Mouse (Mus musculus): Measurements from ENCODE around the gene Ccdc80. TPM values are rescaled to one million over a fixed set of nuclear protein-coding genes. Genes with fewer than 3 reads are reported as not detected.

Ccdc80 gene
- polyA plus RNA-seq, 1 experiment: 15.6 TPM

DNA sequence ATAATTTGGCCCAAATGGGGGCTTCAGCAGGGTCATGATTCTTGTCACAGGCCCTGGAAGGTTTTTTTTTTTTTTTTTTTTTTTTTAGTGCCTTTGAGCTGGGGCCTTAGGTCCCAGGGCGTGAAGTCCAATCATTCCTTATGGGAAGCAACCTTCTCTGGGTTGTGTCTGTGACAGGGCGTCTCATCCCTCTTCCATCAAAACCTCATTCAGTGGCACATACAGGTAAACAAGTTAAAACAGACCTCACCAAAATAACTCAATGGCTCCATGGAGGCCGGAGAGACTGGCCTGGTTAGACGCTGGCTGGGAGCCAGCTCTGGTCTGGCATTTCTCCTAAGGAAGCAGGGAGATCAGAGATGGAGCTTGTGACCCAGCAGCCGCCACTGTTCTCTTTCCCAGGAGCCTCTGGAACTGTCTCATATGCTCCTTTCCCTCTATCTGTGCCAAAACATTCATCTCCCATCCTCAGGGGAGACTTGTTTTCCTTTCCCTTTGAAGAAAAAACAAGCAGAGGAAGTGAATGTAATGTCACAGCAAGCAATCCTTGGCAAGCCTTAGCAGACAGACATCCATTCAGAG is 27.7 kb downstream of the Ccdc80 start:
- Histone ChIP-seq H3K4me1 (ENCODE audit: control insufficient read depth, insufficient read depth, low read length) (no peaks in the 10 kb centered on the region), H3K27ac (ENCODE audit: control insufficient read depth, insufficient read depth, low read depth, low read length, poor library complexity) (no peak overlapping the region), H3K4me3 (replicated peaks; ENCODE audit: control insufficient read depth, low read depth, low read length) (no peak overlapping the region)
- 74% methylated on average over 5 of the region's 5 CpGs for whole genome bisulfite sequencing
- TF ChIP-seq POLR2A (IDR thresholded peaks at IDR 0.05; ENCODE audit: borderline replicate concordance, control insufficient read depth, low read depth, low read length) (no peak), CTCF (IDR thresholded peaks at IDR 0.05; ENCODE audit: control insufficient read depth, insufficient read depth, low read length) (no peak)

DNA sequence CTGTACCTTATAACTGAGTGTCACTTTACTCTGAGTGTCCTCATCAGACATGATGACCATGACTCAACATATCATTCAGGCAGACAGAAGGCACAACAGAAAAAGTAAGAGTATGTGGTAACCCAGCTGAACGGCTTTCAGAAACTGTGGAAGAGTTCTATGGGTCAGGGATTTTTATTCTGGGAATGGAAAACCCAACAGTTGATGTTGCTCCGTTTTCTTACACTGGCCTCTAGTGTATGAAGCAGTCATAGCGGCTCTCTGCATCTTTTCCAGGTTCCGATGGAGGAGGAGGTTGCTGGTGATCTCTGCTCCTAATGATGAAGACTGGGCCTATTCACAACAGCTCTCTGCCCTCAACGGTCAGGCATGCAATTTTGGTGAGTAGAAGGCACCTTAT is 29.4 kb downstream of the Ccdc80 start:
- H3K4me1 ChIP-seq (ENCODE audit: control insufficient read depth, insufficient read depth, low read length): no peaks in the 10 kb centered on the region
- WGBS: 66% methylated on average over 5 of the region's 5 CpGs
- TF ChIP-seq CTCF (IDR thresholded peaks at IDR 0.05; ENCODE audit: control insufficient read depth, insufficient read depth, low read length) (no peak), POLR2A (IDR thresholded peaks at IDR 0.05; ENCODE audit: borderline replicate concordance, control insufficient read depth, low read depth, low read length) (no peak)
- H3K4me3 ChIP-seq (replicated peaks; ENCODE audit: control insufficient read depth, low read depth, low read length): no peak overlapping the region
- no peak overlapping the region for H3K27ac ChIP-seq (ENCODE audit: control insufficient read depth, insufficient read depth, low read depth, low read length, poor library complexity)

DNA sequence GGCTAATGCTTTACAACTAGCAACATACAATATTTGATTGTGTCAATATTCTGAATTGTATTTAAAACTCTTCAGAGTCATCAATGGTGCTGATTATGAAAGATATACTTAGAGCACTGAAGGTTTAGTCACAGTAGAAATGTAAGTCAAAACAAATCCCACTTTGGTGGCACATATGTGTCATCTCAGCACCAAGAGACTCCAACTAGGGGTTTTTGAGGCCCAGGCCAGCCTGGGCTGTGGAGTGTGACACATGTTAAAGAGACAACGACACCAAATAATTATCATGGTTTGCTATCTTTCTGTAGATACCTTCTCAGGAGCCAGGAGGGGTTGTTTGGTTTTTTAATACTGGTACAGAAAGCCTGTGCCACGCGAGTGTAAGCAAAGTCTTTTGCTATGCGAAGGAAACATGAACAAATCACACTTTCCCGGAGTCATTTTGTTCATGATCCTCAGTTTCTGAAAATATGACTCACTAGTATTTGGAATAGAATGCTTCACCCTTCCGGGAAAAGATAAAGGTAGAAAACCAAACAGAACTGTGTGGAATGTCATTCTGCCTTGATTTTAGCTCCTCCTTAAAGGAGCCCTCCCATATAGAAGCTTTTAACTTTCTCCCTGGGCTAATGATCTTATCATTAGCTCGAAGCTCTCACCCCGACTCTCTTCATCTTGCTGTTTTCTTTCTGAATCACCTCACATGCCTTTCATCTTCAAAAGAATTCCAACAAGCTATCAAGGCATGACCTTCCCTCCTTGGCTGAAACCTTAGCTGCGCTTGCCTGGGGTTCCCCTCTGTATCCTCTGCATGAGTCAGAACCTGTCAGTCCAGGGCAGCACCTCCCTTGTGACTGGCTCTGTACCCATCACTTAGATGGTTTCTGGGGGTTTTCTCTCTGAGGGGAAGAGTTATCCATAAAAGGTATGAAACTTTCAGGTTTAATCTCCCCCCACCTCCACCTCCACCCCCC is 31.3 kb downstream of the Ccdc80 start:
- WGBS: 83% methylated on average over 9 of the region's 9 CpGs
- Histone ChIP-seq H3K27ac (ENCODE audit: control insufficient read depth, insufficient read depth, low read depth, low read length, poor library complexity) (no peak overlapping the region), H3K4me3 (replicated peaks; ENCODE audit: control insufficient read depth, low read depth, low read length) (no peak overlapping the region), H3K4me1 (ENCODE audit: control insufficient read depth, insufficient read depth, low read length) (no peaks in the 10 kb centered on the region)
- no peak for TF ChIP-seq CTCF (IDR thresholded peaks at IDR 0.05; ENCODE audit: control insufficient read depth, insufficient read depth, low read length)
- TF ChIP-seq POLR2A (IDR thresholded peaks at IDR 0.05; ENCODE audit: borderline replicate concordance, control insufficient read depth, low read depth, low read length): no peak

DNA sequence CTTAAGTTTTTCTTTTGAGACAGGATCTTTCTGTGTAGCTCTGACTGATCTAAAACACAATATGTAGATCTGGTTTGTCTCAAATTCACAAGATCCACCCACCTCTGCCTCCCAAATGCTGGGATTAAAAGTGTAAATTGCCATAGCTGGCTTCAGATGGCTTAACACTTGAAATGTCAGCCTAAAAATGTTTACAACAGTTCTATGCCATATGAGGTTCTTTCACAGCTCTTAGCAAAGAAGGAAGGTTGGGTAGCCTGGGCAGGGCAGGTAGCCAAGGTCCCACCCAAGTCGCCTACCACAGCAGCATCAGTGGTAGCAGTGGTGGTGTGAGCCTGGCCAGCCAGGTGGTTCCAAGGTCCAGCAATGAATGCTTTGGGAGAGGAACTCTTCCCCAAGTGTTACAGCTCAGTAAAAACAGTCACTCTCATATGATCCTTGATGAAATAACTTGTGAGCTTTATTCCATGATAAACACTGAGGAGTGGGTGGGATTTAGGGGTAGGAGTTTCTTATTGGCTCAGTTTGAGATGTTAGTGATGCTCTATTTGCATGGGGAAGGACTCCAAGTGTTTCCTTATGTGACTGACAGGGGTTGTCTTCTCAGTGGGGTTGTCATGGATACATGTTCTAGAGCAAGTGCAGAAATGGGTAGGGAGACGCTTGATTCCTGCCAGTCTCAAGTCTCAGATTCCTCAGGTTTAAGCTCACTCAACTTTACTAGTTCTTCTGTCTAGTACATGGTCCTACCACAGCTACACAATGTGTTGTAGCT is 34.9 kb downstream of the Ccdc80 start:
- no peak overlapping the region for H3K4me3 ChIP-seq (replicated peaks; ENCODE audit: control insufficient read depth, low read depth, low read length)

DNA sequence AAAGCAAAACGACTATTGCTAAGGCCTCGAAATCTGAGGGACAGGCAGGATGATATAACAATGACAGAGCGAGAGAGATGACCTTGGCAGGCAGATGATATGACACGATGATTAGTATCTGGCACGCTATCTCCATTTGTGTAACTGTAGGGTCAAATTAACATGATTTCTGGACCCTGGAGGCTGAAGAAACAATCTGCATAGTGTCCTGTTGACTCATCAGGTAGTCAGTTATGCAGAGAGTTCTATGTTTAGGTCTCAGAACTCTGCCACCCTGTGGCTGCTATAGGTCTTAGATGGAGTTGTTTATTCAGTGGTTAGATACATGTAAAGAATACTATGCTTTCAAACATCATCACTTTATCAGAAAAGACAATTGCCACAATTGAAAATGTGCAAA is 48.5 kb downstream of the Ccdc80 start:
- WGBS: 89% methylated on average over 5 of the region's 5 CpGs
- no peak overlapping the region for H3K27ac ChIP-seq (ENCODE audit: control insufficient read depth, insufficient read depth, low read depth, low read length, poor library complexity)
- no peak overlapping the region for H3K4me3 ChIP-seq (replicated peaks; ENCODE audit: control insufficient read depth, low read depth, low read length)
- no peaks in the 10 kb centered on the region; the same call in 1 of the 2 replicates for H3K4me1 ChIP-seq (ENCODE audit: control insufficient read depth, insufficient read depth, low read length)
- no peak for TF ChIP-seq CTCF (IDR thresholded peaks at IDR 0.05; ENCODE audit: control insufficient read depth, insufficient read depth, low read length)
- TF ChIP-seq POLR2A (IDR thresholded peaks at IDR 0.05; ENCODE audit: borderline replicate concordance, control insufficient read depth, low read depth, low read length): no peak

More for the DNA sequence above, 34.9 kb downstream of the Ccdc80 start:
- H3K27ac ChIP-seq (ENCODE audit: control insufficient read depth, insufficient read depth, low read depth, low read length, poor library complexity): no peak overlapping the region
- H3K4me1 ChIP-seq (ENCODE audit: control insufficient read depth, insufficient read depth, low read length): no peaks in the 10 kb centered on the region
- TF ChIP-seq POLR2A (IDR thresholded peaks at IDR 0.05; ENCODE audit: borderline replicate concordance, control insufficient read depth, low read depth, low read length) (no peak), CTCF (IDR thresholded peaks at IDR 0.05; ENCODE audit: control insufficient read depth, insufficient read depth, low read length) (no peak)
- WGBS: 83% methylated on average over 2 of the region's 2 CpGs

DNA sequence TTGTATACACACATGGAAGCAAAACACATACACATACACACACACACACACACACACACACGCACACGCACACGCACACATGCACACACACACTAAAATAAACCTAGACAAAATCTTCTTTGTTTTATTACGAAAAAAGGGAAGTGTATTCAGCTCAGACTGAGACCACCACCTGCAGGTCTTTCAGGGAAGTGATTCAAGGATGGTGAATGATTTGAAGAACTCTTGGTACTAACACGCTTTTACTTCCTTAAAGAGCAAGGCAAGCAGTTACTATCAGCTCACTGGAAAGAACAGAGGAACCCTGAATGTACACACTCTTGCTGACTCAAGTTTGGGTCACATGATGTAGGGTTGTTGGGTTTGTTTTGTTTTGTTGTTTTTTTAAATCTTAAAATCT is 49.4 kb downstream of the Ccdc80 start:
- Histone ChIP-seq H3K4me1 (ENCODE audit: control insufficient read depth, insufficient read depth, low read length) (no peaks in the 10 kb centered on the region; the same call in 1 of the 2 replicates), H3K4me3 (replicated peaks; ENCODE audit: control insufficient read depth, low read depth, low read length) (no peak overlapping the region), H3K27ac (ENCODE audit: control insufficient read depth, insufficient read depth, low read depth, low read length, poor library complexity) (peak overlapping the region; percentile 34; the same call in 1 of the 2 replicates)
- 41% methylated on average over 5 of the region's 5 CpGs for WGBS
- no peak for TF ChIP-seq POLR2A (IDR thresholded peaks at IDR 0.05; ENCODE audit: borderline replicate concordance, control insufficient read depth, low read depth, low read length)
- TF ChIP-seq CTCF (IDR thresholded peaks at IDR 0.05; ENCODE audit: control insufficient read depth, insufficient read depth, low read length): no peak

DNA sequence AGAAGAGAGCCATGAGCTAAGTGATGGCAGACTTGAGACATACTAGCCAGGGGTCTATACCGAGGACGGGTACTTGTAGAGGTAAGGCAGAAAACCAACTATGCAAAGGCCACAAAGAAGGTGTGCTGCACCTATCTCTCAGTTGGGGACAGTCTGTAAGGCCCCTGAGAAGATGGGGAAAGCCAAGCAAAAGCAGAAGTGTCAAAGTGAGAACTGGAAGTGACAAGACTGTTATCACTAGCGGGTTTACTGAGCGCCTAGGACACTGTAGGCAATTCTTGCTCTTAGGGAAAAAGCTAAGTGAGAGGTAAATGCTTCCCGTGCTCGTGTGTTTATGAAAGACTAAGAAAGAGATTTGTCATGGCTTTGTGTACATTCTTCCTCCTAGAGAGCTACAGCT is 51.9 kb downstream of the Ccdc80 start:
- H3K4me3 ChIP-seq (replicated peaks; ENCODE audit: control insufficient read depth, low read depth, low read length): no peak overlapping the region
- TF ChIP-seq CTCF (IDR thresholded peaks at IDR 0.05; ENCODE audit: control insufficient read depth, insufficient read depth, low read length) (no peak), POLR2A (IDR thresholded peaks at IDR 0.05; ENCODE audit: borderline replicate concordance, control insufficient read depth, low read depth, low read length) (no peak)
- 54% methylated on average over 6 of the region's 6 CpGs for WGBS
- no peaks in the 10 kb centered on the region; the same call in 1 of the 2 replicates for H3K4me1 ChIP-seq (ENCODE audit: control insufficient read depth, insufficient read depth, low read length)
- H3K27ac ChIP-seq (ENCODE audit: control insufficient read depth, insufficient read depth, low read depth, low read length, poor library complexity): peak overlapping the region; percentile 47; the same call in 1 of the 2 replicates

Measured in bone marrow, adult 2 months (tissue).